Mouse (Mus musculus): ENCODE results near the gene Fgd3. TPM values are rescaled to one million over a fixed set of nuclear protein-coding genes. Genes with fewer than 3 reads are reported as not detected.

Gene Fgd3
- polyA plus RNA-seq (2011; ENCODE audit: insufficient read depth, insufficient read length, low read depth, missing spikeins): 0.37 and 0.38 TPM in 2 replicates

DNA sequence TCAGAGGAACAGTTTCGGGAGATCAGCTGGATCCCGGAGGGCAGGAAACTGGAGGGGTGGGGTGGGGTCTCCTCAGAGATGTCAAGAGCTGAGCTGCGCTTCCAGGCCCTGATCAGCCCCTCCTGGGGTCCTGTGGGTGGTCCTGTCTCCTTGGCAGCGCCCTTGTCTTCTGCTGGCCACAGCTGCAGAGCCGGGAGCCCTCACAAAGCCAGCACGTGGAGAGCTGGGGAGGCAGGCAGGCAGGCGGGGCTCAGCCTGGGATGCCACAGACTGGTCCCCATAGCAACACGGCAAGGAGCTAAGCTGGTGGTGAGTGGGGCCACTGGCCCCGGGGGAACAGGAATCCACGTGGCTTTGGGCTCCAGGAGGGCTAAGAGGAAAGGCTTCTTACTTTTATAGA lies at the start of gene Fgd3:
Fgd3 (minus strand) TSS at position 272 of the 400 bp plus-strand sequence.
- Histone ChIP-seq H3K9ac (ENCODE audit: low read depth, poor library complexity, severe bottlenecking) (no peak within 1 kb of the TSS), H3K27ac (ENCODE audit: insufficient read depth, low read length) (no peak within 1 kb of the TSS), H3K4me3 (ENCODE audit: low read depth, low read length) (no peak within 1 kb of the TSS), H3K9me3 (replicated peaks; ENCODE audit: control insufficient read depth, insufficient read depth, low read length, poor library complexity, severe bottlenecking) (no peaks in the 10 kb centered on the region), H3K4me1 (ENCODE audit: control insufficient read depth, insufficient read depth, low read length) (no peaks in the 10 kb centered on the region), H3K27me3 (ENCODE audit: control insufficient read depth, insufficient read depth, low read length, poor library complexity, severe bottlenecking) (no peaks in the 10 kb centered on the region), H3K36me3 (ENCODE audit: control insufficient read depth, insufficient read depth, low read length, poor library complexity, severe bottlenecking) (no peaks in the 10 kb centered on the region)
- TF ChIP-seq POLR2A (IDR thresholded peaks at IDR 0.05; ENCODE audit: insufficient read depth, low read length) (no peak), EP300 (IDR thresholded peaks at IDR 0.05; ENCODE audit: insufficient read depth, low read depth, low read length) (no peak), CTCF (IDR thresholded peaks at IDR 0.05; ENCODE audit: low read depth, low read length) (no peak)

DNA sequence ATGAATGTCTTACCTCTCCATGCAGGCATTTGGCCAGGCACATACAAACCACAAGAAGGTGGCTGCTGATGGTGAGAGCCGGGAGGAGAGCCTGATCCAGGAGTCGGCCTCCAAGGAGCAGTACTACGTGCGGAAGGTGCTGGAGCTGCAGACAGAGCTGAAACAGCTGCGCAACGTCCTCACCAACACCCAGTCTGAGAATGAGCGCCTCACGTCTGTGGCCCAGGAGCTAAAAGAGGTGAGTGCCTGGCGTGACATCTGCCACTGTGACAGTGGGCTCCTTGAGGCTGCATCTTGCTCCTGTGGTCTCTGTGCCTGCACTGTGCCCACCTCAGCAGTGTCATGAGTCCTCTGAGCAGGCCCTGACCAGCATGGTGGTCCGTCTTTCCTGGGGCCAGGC lies 49.3 kb upstream of the Fgd3 start:
- H3K9me3 ChIP-seq (replicated peaks; ENCODE audit: control insufficient read depth, insufficient read depth, low read length, poor library complexity, severe bottlenecking): no peaks in the 10 kb centered on the region
- no peaks in the 10 kb centered on the region for H3K36me3 ChIP-seq (ENCODE audit: control insufficient read depth, insufficient read depth, low read length, poor library complexity, severe bottlenecking)
- TF ChIP-seq EP300 (IDR thresholded peaks at IDR 0.05; ENCODE audit: insufficient read depth, low read depth, low read length): no peak
- TF ChIP-seq POLR2A (IDR thresholded peaks at IDR 0.05; ENCODE audit: insufficient read depth, low read length): no peak
- TF ChIP-seq CTCF (IDR thresholded peaks at IDR 0.05; ENCODE audit: low read depth, low read length): no peak
- H3K4me1 ChIP-seq (ENCODE audit: control insufficient read depth, insufficient read depth, low read length): no peaks in the 10 kb centered on the region
- H3K9ac ChIP-seq (ENCODE audit: low read depth, poor library complexity, severe bottlenecking): no peak overlapping the region
- no peaks in the 10 kb centered on the region for H3K27me3 ChIP-seq (ENCODE audit: control insufficient read depth, insufficient read depth, low read length, poor library complexity, severe bottlenecking)
- H3K27ac ChIP-seq (ENCODE audit: insufficient read depth, low read length): no peak overlapping the region
- no peak overlapping the region for H3K4me3 ChIP-seq (ENCODE audit: low read depth, low read length)

DNA sequence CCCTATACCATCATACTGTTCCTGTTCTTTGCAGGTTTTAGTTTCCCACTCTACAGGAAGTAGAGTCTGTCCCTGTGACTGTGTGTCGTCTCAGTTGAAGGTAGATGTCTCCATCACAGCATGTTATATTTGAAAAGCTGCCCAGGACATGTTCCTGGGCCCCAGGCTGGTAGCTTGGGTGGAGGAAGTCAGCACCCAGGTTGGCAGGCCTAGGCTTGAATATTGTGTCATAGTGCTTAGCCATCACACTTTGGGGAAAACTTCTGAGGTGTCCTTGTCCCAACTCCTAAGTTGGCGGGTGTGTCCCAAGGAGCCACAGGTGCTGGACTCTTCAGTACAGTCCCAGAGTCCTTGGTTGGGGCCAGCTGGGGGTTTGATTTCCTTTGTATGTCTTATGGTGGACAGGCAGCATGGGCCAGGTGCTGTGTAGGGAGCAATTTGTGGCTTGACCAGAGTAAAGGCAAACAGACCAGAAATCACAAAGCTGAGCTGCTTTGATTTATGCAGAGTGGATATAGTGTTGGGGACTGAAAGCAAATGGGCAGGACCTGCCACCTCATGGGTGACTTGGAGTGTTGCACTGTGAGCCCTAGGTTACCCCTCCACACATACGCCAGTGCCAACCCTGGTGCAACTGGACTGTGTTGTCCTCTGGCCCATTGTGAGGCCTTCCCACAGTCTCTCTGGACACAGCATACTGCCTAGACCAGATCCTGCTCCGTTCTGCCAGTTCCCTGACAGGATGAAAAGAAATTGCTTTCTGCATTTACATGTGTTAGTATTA lies 47.7 kb upstream of the Fgd3 start:
- no peak overlapping the region for H3K4me3 ChIP-seq (ENCODE audit: low read depth, low read length)
- H3K27me3 ChIP-seq (ENCODE audit: control insufficient read depth, insufficient read depth, low read length, poor library complexity, severe bottlenecking): no peaks in the 10 kb centered on the region
- no peak overlapping the region for H3K9ac ChIP-seq (ENCODE audit: low read depth, poor library complexity, severe bottlenecking)
- no peaks in the 10 kb centered on the region for H3K36me3 ChIP-seq (ENCODE audit: control insufficient read depth, insufficient read depth, low read length, poor library complexity, severe bottlenecking)
- TF ChIP-seq EP300 (IDR thresholded peaks at IDR 0.05; ENCODE audit: insufficient read depth, low read depth, low read length) (no peak), CTCF (IDR thresholded peaks at IDR 0.05; ENCODE audit: low read depth, low read length) (no peak), POLR2A (IDR thresholded peaks at IDR 0.05; ENCODE audit: insufficient read depth, low read length) (no peak)
- H3K4me1 ChIP-seq (ENCODE audit: control insufficient read depth, insufficient read depth, low read length): no peaks in the 10 kb centered on the region
- no peak overlapping the region for H3K27ac ChIP-seq (ENCODE audit: insufficient read depth, low read length)
- H3K9me3 ChIP-seq (replicated peaks; ENCODE audit: control insufficient read depth, insufficient read depth, low read length, poor library complexity, severe bottlenecking): no peaks in the 10 kb centered on the region

DNA sequence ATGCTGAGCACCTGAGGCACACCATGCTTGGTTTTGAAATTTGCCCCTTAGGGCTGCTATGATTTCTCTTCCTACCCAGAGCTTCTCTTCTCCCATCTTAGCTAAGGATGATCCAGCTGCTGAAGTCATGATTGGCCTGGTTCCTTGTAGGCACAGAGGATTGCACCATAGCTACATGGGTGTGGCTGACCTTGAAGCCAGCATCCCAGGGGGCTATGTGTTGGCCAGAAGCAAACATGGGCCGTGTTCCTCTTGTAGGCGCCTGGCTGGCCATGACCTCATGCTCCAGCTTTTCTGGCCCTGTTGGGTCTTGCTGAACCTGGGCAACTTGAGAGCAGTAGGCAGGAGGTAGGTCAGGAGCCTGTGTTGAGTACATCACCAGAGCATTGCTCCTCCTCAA lies 44.6 kb upstream of the Fgd3 start:
- TF ChIP-seq CTCF (IDR thresholded peaks at IDR 0.05; ENCODE audit: low read depth, low read length) (no peak), EP300 (IDR thresholded peaks at IDR 0.05; ENCODE audit: insufficient read depth, low read depth, low read length) (no peak), POLR2A (IDR thresholded peaks at IDR 0.05; ENCODE audit: insufficient read depth, low read length) (no peak)
- Histone ChIP-seq H3K9me3 (replicated peaks; ENCODE audit: control insufficient read depth, insufficient read depth, low read length, poor library complexity, severe bottlenecking) (no peaks in the 10 kb centered on the region), H3K4me1 (ENCODE audit: control insufficient read depth, insufficient read depth, low read length) (no peaks in the 10 kb centered on the region), H3K27ac (ENCODE audit: insufficient read depth, low read length) (no peak overlapping the region), H3K4me3 (ENCODE audit: low read depth, low read length) (no peak overlapping the region), H3K27me3 (ENCODE audit: control insufficient read depth, insufficient read depth, low read length, poor library complexity, severe bottlenecking) (no peaks in the 10 kb centered on the region), H3K36me3 (ENCODE audit: control insufficient read depth, insufficient read depth, low read length, poor library complexity, severe bottlenecking) (no peaks in the 10 kb centered on the region), H3K9ac (ENCODE audit: low read depth, poor library complexity, severe bottlenecking) (no peak overlapping the region)

DNA sequence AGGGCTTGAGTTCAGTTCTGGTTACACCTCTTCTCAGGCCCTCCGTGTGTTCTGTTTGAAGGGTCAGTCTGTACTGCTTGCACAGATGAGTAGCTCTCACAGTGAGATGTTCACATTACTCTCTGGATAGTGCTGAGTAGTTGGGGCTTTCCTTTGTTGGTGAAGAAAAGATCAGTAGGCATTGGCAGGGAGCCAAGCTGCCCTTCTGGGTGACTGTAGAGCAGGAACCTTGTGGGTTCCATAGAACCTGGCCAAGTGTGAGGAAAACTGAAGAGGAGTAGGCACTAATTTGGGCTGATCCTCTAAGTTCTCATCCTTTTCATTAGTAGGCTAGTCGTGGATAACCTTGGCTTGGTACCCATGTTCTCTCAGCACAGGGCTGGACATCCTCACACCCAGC lies 42.7 kb upstream of the Fgd3 start:
- TF ChIP-seq POLR2A (IDR thresholded peaks at IDR 0.05; ENCODE audit: insufficient read depth, low read length) (no peak), CTCF (IDR thresholded peaks at IDR 0.05; ENCODE audit: low read depth, low read length) (no peak), EP300 (IDR thresholded peaks at IDR 0.05; ENCODE audit: insufficient read depth, low read depth, low read length) (no peak)
- H3K4me3 ChIP-seq (ENCODE audit: low read depth, low read length): no peak overlapping the region
- no peak overlapping the region for H3K27ac ChIP-seq (ENCODE audit: insufficient read depth, low read length)

DNA sequence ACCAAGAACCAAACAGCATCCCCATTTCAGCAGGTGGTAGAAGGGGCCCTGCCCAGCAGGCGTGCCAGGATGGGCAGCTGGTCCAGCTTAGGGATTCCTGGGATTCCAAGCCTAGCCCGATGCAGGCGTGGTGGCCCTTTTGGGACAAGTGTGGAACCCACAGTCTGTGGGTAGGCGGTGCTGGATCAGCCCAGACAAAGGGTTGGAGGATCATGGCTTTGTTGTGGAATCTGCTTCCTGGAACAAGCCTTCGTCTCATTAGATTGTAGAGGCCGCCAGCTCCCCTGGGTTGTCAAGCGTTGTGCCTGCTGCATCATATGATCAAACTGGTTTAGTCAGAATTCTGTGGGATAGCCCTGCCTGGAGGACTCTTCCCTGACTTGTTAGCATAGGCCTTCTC lies 42.3 kb upstream of the Fgd3 start:
- Histone ChIP-seq H3K36me3 (ENCODE audit: control insufficient read depth, insufficient read depth, low read length, poor library complexity, severe bottlenecking) (no peaks in the 10 kb centered on the region), H3K4me1 (ENCODE audit: control insufficient read depth, insufficient read depth, low read length) (no peaks in the 10 kb centered on the region), H3K27me3 (ENCODE audit: control insufficient read depth, insufficient read depth, low read length, poor library complexity, severe bottlenecking) (no peaks in the 10 kb centered on the region), H3K4me3 (ENCODE audit: low read depth, low read length) (no peak overlapping the region), H3K27ac (ENCODE audit: insufficient read depth, low read length) (no peak overlapping the region), H3K9me3 (replicated peaks; ENCODE audit: control insufficient read depth, insufficient read depth, low read length, poor library complexity, severe bottlenecking) (no peaks in the 10 kb centered on the region), H3K9ac (ENCODE audit: low read depth, poor library complexity, severe bottlenecking) (no peak overlapping the region)
- TF ChIP-seq CTCF (IDR thresholded peaks at IDR 0.05; ENCODE audit: low read depth, low read length) (no peak), EP300 (IDR thresholded peaks at IDR 0.05; ENCODE audit: insufficient read depth, low read depth, low read length) (no peak), POLR2A (IDR thresholded peaks at IDR 0.05; ENCODE audit: insufficient read depth, low read length) (no peak)

More for the DNA sequence above, 42.7 kb upstream of the Fgd3 start:
- Histone ChIP-seq H3K9me3 (replicated peaks; ENCODE audit: control insufficient read depth, insufficient read depth, low read length, poor library complexity, severe bottlenecking) (no peaks in the 10 kb centered on the region), H3K27me3 (ENCODE audit: control insufficient read depth, insufficient read depth, low read length, poor library complexity, severe bottlenecking) (no peaks in the 10 kb centered on the region), H3K36me3 (ENCODE audit: control insufficient read depth, insufficient read depth, low read length, poor library complexity, severe bottlenecking) (no peaks in the 10 kb centered on the region), H3K4me1 (ENCODE audit: control insufficient read depth, insufficient read depth, low read length) (no peaks in the 10 kb centered on the region), H3K9ac (ENCODE audit: low read depth, poor library complexity, severe bottlenecking) (no peak overlapping the region)
